Mouse (Mus musculus) natural killer cell, adult 2 months (primary cell): ENCODE results near the gene Ppp1r3d.

Experiments
- DNase-seq, 2 experiments: peaks; one replicate each; pipeline ENCODE4 v3.0.0; 2022; ENCODE audit warnings: low spot score in 2 of 2

The Ppp1r3d gene

GRCm38 (mm10) chr2:178413481-178414260 is 601 bp downstream of the Ppp1r3d start:
- no peak for DNase-seq

- DNase-seq: no peak
Measured at GRCm38 (mm10) chr2:178413081-178413480, 1.2 kb downstream of the Ppp1r3d start.

- DNase-seq: no peak
Measured at GRCm38 (mm10) chr2:178412598-178412997, 1.7 kb downstream of the Ppp1r3d start.

- no peak for DNase-seq
Measured at GRCm38 (mm10) chr2:178410286-178410685, 4.0 kb downstream of the Ppp1r3d start.

GRCm38 (mm10) chr2:178409024-178409423 is 5.2 kb downstream of the Ppp1r3d start:
- no peak for DNase-seq

- no peak for DNase-seq
Measured at GRCm38 (mm10) chr2:178407053-178407815, 7.0 kb downstream of the Ppp1r3d start, which contains the start of gene Sycp2. Gene Sycp2, minus strand, starts transcription at chr2:178407685.
